Mouse (Mus musculus): Measurements from ENCODE around the gene A930018P22Rik.
A peak's percentile ranks its signal among the peaks of the same experiment; 100 is the strongest.

Gene A930018P22Rik

GRCm38 (mm10) chr2:104120312-104120711, 2.3 kb upstream of the A930018P22Rik start:
- no peak for DNase-seq

GRCm38 (mm10) chr2:104121681-104122504, 676 bp upstream of the A930018P22Rik start:
- DNase-seq: peak in 1 of 2 experiments; percentile 19

- DNase-seq: peak in 1 of 2 experiments; percentile 36
Measured at GRCm38 (mm10) chr2:104123540-104123939, 971 bp downstream of the A930018P22Rik start.

- DNase-seq: no peak
Measured at GRCm38 (mm10) chr2:104124071-104124470, 1.5 kb downstream of the A930018P22Rik start.

- DNase-seq: peak; percentile 27 to 40
Measured at GRCm38 (mm10) chr2:104128803-104129531, 6.4 kb downstream of the A930018P22Rik start.

GRCm38 (mm10) chr2:104130165-104130564, 7.6 kb downstream of the A930018P22Rik start:
- no peak for DNase-seq

- peak in 1 of 2 experiments; percentile 37 for DNase-seq
Measured at GRCm38 (mm10) chr2:104130969-104131368, 8.4 kb downstream of the A930018P22Rik start.

GRCm38 (mm10) chr2:104132266-104132859, 9.8 kb downstream of the A930018P22Rik start:
- DNase-seq: no peak

GRCm38 (mm10) chr2:104133042-104133810, 10.7 kb downstream of the A930018P22Rik start:
- DNase-seq: no peak

GRCm38 (mm10) chr2:104134150-104135056, 11.8 kb downstream of the A930018P22Rik start:
- peak; percentile 72 to 73 for DNase-seq

GRCm38 (mm10) chr2:104135920-104136319, 13.4 kb downstream of the A930018P22Rik start:
- no peak for DNase-seq

GRCm38 (mm10) chr2:104142140-104142539, 19.6 kb downstream of the A930018P22Rik start:
- no peak for DNase-seq

- DNase-seq: no peak
Measured at GRCm38 (mm10) chr2:104144004-104144403, 21.4 kb downstream of the A930018P22Rik start.

- DNase-seq: no peak
Measured at GRCm38 (mm10) chr2:104145983-104146382, 23.4 kb downstream of the A930018P22Rik start.

- no peak for DNase-seq
Measured at GRCm38 (mm10) chr2:104147910-104148561, 25.5 kb downstream of the A930018P22Rik start.

GRCm38 (mm10) chr2:104150608-104151397, 28.2 kb downstream of the A930018P22Rik start:
- no peak for DNase-seq

GRCm38 (mm10) chr2:104153345-104153744, 30.8 kb downstream of the A930018P22Rik start:
- DNase-seq: no peak

GRCm38 (mm10) chr2:104153876-104154275, 31.3 kb downstream of the A930018P22Rik start:
- DNase-seq: no peak

GRCm38 (mm10) chr2:104157831-104158230, 35.3 kb downstream of the A930018P22Rik start:
- DNase-seq: no peak

- peak in 1 of 2 experiments; percentile 17 for DNase-seq
Measured at GRCm38 (mm10) chr2:104163418-104163817, 40.8 kb downstream of the A930018P22Rik start.

All from kidney, adult 8-10 months (tissue).